Mouse (Mus musculus) cerebellum, adult 8-10 months (tissue): ENCODE data around the gene 5430427O19Rik.

Source experiments
- DNase-seq: peaks from one replicate; pipeline ENCODE4 v3.0.0; 2022

The 5430427O19Rik gene

DNA sequence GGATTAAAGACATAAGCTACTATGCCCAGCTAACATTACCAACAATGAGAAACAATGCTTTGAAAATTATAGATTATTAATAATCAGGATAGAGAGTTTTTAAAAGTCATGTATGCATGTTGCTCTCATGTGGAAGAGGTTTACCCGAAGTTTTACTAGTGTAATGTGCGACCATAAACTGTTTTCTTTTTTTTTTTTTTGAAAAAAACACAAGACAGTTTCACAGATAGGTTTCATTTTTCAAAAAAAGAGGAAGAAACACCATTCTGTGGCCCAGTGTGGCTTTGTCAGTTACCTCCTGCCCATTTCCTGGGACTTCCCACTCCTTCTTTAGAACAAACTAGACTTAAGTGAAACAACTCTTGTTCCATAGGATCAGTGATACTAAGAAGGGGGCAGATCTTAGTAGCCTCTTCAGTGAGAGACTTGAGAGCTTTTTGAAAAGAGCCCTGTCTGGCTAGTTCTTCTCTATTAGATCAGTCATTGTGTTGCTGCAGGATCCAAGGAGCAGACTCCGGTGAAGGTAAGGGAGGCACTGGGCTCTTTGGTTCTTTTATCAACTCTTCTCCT is at the start of gene 5430427O19Rik:
5430427O19Rik (plus strand) TSS at position 441 of the 570 bp plus-strand sequence.
- DNase-seq, result no peak

GRCm38 (mm10) chrX:85827719-85828453 is 42.3 kb upstream of the 5430427O19Rik start:
- DNase-seq, result no peak

- DNase-seq, result no peak
These were observed 41.2 kb upstream of the 5430427O19Rik start for GRCm38 (mm10) chrX:85829000-85829399.

GRCm38 (mm10) chrX:85839174-85839573 is 31.0 kb upstream of the 5430427O19Rik start:
- DNase-seq, result no peak

- no peak for DNase-seq
These were observed 14.2 kb upstream of the 5430427O19Rik start for GRCm38 (mm10) chrX:85855938-85856337.

DNA sequence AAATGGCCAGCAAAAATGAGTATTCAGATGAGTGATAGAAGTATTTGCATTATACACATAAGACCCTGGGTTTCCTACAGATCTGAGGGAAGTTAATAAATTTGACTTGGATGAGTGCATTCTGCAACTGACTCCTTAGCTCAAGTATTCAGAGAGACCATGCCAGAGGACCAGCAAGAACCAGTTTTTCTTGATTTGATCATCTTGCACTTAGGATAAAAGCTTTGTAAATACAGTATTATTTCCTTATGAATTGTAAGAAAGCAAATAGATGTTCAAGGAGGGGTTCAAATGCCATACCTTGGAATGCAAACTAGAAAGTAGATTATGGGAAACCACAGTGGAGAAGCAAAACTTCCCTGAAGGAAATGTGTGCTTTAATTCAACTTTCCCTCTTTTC is 13.0 kb upstream of the 5430427O19Rik start:
- DNase-seq, result no peak

GRCm38 (mm10) chrX:85868079-85868478 is 2.1 kb upstream of the 5430427O19Rik start:
- DNase-seq, result no peak

DNA sequence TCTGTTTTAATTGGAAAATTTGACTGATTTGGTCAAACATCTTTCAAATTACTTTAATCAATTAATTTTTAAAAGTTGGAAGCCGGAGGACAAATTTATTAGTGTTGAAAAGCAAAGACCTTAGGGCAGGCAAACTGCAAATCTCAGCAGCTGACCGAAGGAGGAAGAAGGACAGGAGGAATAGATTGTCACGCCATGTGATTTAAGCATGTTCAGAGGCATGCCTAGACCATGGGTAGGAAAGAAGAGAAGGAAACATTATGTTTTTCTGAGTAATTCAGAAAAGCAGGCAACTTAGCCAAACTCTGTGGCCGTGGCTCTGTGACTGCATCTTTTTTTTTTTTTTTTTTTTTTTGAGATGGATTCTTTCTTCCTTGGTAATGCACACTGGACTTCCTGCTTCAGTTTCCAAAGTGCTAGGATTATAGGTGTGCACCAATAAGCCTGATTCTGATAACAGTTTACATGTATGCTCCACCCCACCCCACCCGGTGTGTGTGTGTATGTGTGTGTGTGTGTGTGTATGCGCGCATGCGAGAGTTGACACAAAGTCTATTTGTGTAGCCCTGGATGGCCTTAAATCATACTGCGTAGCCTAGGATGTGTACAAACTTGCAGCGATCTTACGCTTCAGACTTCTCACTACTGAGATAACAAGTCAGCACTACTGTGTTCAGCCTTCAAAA is 1.4 kb downstream of the 5430427O19Rik start:
- DNase-seq, result no peak

- no peak for DNase-seq
These were observed 4.2 kb downstream of the 5430427O19Rik start for GRCm38 (mm10) chrX:85874367-85874766.

DNA sequence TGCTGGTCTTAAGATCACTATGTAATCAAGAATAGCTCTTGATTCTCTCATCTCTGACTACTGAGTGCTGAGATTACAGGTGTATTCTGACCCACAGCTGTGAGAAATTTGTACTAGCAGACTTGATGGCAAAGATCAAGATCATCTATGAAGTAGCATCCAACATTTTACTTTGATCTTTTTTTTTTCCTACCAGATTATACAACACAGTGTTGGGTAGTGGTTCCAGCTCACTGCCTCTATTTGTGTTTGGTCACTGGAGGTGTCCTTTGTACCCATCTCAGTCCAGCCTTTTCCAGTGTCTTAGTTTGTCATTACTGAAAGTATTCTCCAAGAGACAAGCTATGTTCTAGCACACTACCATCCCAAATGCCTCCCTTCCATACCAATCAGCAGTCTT is 5.8 kb downstream of the 5430427O19Rik start:
- DNase-seq, result no peak

GRCm38 (mm10) chrX:85877747-85878146 is 7.6 kb downstream of the 5430427O19Rik start:
- DNase-seq, result no peak

GRCm38 (mm10) chrX:85878293-85878692 is 8.1 kb downstream of the 5430427O19Rik start:
- DNase-seq, result no peak

DNA sequence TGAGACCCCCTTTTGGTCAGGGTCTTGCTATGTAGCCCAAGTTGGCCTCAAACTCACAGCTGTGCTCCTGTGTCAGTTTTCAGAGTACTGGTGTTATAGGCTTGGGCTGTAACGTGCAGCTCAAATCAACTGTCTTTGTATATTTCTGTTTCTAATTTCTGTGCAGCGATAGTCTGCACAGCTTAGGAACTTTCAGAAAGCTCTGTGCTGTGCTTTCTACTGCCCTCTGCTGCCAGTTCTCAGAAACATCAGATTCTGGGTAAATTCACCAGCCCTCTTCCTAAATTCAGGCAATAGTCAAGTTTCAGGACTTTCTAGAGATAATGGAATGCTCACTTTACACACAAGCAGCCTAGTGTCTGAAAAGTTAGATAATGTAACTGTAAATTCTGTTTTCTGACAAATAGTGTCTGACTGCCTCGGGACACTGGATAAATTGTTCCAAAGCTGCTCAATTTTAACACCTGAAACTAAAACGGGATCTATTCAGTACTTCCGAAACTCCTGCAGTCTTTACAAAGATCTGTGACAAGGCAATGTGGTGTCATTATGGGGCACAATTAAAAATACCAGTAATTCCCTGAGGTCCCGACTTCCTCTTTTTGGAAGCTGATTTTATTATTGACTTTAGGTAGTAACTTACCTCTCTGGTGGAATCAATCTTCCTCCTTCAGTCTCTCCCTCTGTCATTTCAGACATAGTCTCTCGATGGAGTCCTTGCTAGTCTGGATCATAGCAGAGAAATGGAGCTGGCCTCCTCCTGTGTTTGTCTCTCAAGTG is 9.2 kb downstream of the 5430427O19Rik start:
- peak; percentile 3 for DNase-seq

GRCm38 (mm10) chrX:85886651-85887050 is 16.5 kb downstream of the 5430427O19Rik start:
- no peak for DNase-seq

DNA sequence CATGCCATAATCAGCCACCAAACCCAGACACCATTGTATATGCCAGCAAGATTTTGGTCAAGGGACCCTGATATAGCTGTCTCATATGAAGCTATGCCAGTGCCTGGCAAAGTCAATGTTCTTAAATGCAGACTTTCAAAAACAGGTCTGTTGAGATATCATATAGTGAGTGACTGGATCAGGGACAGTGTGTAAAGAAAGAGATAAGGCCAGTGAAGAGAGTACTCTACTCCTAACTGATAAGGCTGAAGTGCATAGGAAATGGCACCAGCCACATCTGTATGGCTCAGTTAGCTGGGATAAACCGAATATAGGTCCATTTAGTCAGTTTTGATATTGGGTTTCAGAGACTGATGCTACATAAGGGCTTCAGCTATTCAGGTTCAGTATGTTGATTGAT is 31.0 kb downstream of the 5430427O19Rik start:
- DNase-seq, result no peak

DNA sequence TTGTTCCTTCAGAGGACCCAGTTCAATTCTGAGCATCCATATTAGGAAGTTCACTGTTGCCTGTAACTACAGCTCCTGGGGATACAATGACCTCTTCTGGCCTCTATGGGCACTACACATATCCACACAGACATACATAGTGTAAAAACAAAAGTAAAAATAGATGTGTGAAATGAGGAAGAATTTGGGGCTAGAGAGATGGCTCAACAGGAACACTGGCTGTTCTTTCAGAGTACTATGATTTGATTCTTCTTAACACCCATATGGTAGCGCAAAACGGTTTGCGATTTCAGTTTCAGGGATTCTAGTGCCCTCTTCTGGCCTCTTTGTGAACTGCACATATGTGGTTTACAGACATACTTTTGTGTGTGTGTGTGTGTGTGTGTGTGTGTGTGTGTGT is 48.9 kb downstream of the 5430427O19Rik start:
- peak; percentile 2 for DNase-seq

DNA sequence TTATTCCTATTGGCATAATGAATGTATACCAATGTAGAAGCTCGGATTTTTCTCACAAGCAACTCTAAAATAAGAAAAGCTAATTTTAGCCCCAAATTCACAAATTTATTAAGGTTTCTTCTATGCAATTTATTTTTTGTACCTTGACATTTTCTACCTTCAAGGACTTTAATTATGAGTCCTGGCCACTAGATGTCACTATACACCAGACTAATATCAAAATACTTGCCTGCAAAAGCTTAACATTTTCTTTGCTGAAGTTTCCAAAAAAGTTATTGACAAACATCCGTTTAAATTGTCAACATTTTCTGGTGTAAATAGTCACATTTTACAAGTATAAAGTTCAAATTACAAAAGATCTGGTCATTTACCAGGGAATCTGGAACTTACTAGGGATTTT is 62.8 kb downstream of the 5430427O19Rik start:
- no peak for DNase-seq
